Mouse (Mus musculus): ENCODE data around the gene Triobp.

Triobp gene

GRCm38 (mm10) chr15:78947657-78948056 is at the start of gene Triobp:
Gene Triobp (plus strand): TSS chr15:78947724.
- peak; percentile 93 for DNase-seq (ENCODE audit: low spot score)

- no peak for DNase-seq (ENCODE audit: low spot score)
Measured at GRCm38 (mm10) chr15:78898507-78899001, 49.0 kb upstream of the Triobp start.

GRCm38 (mm10) chr15:78899409-78899739 is 48.1 kb upstream of the Triobp start, which contains the start of gene Gm49510:
Gene Gm49510 (plus strand): TSS chr15:78899667.
- DNase-seq (ENCODE audit: low spot score) = no peak

GRCm38 (mm10) chr15:78899740-78900584 is 47.6 kb upstream of the Triobp start, which contains the start of gene Sh3bp1:
Gene Sh3bp1 (plus strand): TSS chr15:78899768.
- DNase-seq (ENCODE audit: low spot score) = peak; percentile 71

GRCm38 (mm10) chr15:78900585-78901421 is 46.7 kb upstream of the Triobp start:
- no peak for DNase-seq (ENCODE audit: low spot score)

- no peak for DNase-seq (ENCODE audit: low spot score)
Measured at GRCm38 (mm10) chr15:78901422-78901789, 46.1 kb upstream of the Triobp start.

- peak; percentile 92 for DNase-seq (ENCODE audit: low spot score)
Measured at GRCm38 (mm10) chr15:78903243-78903642, 44.3 kb upstream of the Triobp start.

- DNase-seq (ENCODE audit: low spot score) = no peak
Measured at GRCm38 (mm10) chr15:78908399-78908798, 39.1 kb upstream of the Triobp start.

GRCm38 (mm10) chr15:78908982-78909381 is 38.5 kb upstream of the Triobp start:
- no peak for DNase-seq (ENCODE audit: low spot score)

- peak; percentile 73 for DNase-seq (ENCODE audit: low spot score)
Measured at GRCm38 (mm10) chr15:78912040-78912439, 35.5 kb upstream of the Triobp start.

GRCm38 (mm10) chr15:78913632-78914090 is 33.9 kb upstream of the Triobp start, which contains the start of gene Pdxp:
Gene Pdxp (plus strand): TSS chr15:78913919.
- DNase-seq (ENCODE audit: low spot score) = peak; percentile 98

GRCm38 (mm10) chr15:78914091-78914822 is 33.3 kb upstream of the Triobp start:
- peak; percentile 46 for DNase-seq (ENCODE audit: low spot score)

- DNase-seq (ENCODE audit: low spot score) = no peak
Measured at GRCm38 (mm10) chr15:78914823-78915659, 32.5 kb upstream of the Triobp start.

GRCm38 (mm10) chr15:78915660-78916017 is 31.9 kb upstream of the Triobp start:
- DNase-seq (ENCODE audit: low spot score) = peak; percentile 91

- no peak for DNase-seq (ENCODE audit: low spot score)
Measured at GRCm38 (mm10) chr15:78916052-78916826, 31.3 kb upstream of the Triobp start.

GRCm38 (mm10) chr15:78918126-78918525 is 29.4 kb upstream of the Triobp start:
- no peak for DNase-seq (ENCODE audit: low spot score)

GRCm38 (mm10) chr15:78919914-78920313 is 27.6 kb upstream of the Triobp start:
- no peak for DNase-seq (ENCODE audit: low spot score)

GRCm38 (mm10) chr15:78922700-78923099 is 24.8 kb upstream of the Triobp start:
- DNase-seq (ENCODE audit: low spot score) = no peak

- DNase-seq (ENCODE audit: low spot score) = no peak
Measured at GRCm38 (mm10) chr15:78923585-78923984, 23.9 kb upstream of the Triobp start.

GRCm38 (mm10) chr15:78925129-78925528 is 22.4 kb upstream of the Triobp start:
- no peak for DNase-seq (ENCODE audit: low spot score)

Measured in retina, embryonic 14.5 days (tissue).